Mouse (Mus musculus): Measurements from ENCODE around the gene Dpy19l2.
"Not testable (repeated sequence)": the region's sequence is repeated elsewhere in the genome, so short reads cannot be mapped to it uniquely, and the experiment has no call there.

The Dpy19l2 gene

DNA sequence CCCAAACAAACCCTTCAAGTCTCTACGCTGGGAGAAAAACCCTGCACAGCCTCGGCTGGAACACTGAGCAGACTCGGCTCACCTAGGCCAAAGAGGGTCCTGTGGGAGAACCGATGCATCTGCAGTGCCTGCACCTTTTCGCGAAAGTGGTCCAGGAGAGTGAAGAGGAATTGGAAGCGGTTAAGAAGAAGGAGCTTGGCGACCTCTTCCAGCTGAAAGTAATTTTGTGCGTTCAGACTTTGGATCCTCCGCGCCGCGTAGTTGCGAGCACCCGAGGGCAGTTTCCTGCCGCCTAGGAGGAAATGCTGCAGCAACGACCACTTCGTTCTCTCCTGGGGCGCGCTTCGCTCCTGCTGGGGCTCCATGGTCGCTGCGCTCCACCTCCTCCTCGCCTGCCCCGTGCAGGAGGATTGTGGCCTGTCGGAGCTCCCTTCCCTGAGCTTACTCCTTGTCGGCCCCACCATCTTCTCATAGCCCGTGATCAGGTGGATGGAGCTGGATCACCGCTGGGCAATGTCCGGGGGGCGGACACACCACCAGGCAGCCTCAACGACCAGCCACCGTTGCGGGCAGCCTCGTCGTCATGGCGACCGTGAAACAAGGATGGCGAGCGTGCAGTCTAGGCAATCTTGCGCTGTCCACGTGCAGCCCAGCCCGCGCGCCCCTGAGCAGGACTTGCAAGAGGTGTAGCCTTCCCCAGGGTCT is at the start of gene Dpy19l2:
Dpy19l2 (minus strand) TSS at position 594 of the 705 bp plus-strand sequence.
- DNase-seq (ENCODE audit: low spot score), result no peak

GRCm38 (mm10) chr9:24744958-24745357 is 48.9 kb upstream of the Dpy19l2 start:
- DNase-seq (ENCODE audit: low spot score), result no peak

DNA sequence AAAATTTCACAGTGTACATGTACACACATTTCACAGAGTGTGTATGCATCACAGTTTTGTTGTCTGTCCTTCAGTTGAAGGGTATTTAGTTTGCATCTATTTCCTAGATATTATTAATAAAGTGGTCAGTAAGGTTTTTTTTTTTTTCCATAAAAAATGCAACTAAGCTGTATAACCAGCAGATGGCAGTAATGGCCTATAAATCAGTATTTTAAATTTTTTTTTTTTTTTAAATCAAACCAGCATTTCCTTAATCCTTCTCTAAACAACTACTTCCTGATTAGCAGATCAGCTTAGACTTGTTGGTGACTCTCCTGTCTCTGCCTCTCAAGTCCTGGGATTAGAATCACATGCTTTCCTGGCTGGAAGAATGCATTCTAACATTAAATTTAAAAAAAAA is 5.2 kb upstream of the Dpy19l2 start:
- DNase-seq (ENCODE audit: low spot score), result no peak

GRCm38 (mm10) chr9:24696405-24696778 is 299 bp upstream of the Dpy19l2 start:
- DNase-seq (ENCODE audit: low spot score), result no peak

- not testable (repeated sequence) for DNase-seq (ENCODE audit: low spot score)
Observed at GRCm38 (mm10) chr9:24637341-24637740, 58.8 kb downstream of the Dpy19l2 start.

GRCm38 (mm10) chr9:24624896-24625295 is 71.2 kb downstream of the Dpy19l2 start, which contains the start of gene Cypt4:
Gene Cypt4 (plus strand): TSS chr9:24625196.
- no peak for DNase-seq (ENCODE audit: low spot score)

DNA sequence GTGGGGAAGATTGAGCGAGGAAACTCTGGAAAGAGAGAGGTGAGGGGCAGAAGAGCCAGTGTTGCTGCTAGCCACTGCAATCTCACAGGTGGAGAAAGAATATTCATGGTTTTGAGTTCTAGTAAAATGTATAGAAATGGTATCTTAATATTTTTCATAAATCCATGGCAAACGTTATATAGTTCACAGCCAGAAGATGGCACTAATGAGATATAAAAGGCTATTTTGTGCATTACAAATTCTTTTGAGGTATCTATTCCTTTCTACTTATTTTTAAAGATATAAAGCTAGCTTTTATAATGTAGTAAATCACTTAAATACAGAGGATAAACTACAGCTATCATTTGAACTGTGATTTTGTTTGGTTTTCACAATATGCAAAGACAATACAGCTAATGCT is 157.9 kb downstream of the Dpy19l2 start:
- no peak for DNase-seq (ENCODE audit: low spot score)

DNA sequence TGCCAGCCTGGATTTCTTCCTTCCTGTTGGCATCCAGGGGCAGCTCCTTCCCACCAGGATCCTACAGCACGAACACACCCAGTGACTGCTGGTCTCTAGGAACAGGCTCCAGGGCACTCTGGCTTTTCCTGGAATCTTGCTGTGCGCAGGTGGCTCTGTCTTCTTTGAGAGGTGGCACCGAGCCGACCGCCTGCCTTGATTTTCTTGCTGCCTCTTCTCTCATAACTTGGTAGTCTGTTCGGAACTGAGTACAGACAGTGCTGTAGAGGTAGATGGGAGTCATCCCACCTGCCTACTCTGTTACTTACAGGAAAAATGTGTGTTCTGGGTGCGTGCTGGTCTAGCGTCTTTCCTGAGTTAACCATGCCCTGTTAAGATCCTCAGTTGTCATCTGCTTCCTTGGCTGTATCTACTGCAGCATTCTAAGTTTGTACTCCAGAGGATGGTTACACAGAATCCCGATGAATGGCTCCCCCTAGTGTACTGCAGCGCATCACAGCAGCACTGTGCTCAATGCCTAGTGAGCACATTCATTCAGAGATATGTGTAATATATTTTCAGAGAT is 179.4 kb downstream of the Dpy19l2 start:
- DNase-seq (ENCODE audit: low spot score), result no peak

DNA sequence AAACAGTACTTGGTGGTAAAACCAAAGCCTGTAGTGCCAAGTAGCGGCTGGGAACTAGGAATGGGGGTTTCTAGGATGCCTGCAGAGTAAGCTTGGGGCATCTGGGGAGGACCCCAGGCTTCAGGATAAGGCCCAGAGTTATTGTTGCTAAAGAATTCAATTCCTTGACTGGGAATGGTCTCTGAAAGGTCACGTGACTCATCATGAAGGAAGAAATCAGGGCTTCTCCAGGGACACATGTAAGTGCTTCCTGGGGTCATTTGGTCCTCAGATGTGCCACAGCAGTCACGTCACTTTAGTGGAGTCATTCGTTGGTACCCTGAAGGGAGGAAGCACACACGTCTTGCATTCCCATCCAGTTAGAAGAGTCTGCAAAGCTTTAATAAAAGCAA is 182.0 kb downstream of the Dpy19l2 start:
- DNase-seq (ENCODE audit: low spot score), result no peak

DNA sequence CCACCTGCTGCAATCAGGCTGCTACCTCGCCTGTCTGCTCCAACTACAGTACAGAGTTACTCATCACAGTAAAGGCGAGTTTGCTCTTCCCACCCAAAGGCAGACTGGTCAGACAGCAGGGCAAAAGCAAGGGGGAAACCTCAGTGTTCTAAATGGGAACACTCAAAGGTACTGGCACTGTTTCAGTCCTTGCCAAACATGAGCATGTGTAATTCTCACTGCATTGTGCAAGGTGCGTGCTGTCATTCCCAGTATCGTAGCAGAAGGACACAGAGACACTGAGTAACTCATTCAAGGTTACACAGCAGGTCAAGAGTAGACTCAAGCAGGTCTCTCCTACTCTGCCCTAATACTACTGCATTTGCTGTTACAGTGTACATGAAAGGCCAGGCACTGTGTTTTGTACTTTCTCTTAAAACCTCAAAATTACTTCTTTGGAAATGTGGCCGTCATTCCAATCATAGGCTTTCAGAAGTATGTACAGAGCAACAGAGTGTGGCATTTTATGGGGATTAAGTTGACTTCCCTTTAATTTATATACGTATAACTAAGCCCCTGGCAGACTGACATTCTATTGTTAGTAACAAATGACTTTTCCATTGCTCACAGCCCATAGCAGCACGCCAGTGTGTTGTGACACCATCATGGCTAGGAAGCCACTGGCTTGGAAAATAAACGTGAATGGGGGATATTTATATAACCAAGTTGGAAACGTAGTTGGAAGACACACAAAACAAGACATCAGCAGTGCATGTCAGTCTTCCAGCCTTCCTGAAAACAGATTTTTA is 182.6 kb downstream of the Dpy19l2 start:
- no peak for DNase-seq (ENCODE audit: low spot score)

GRCm38 (mm10) chr9:24512121-24512539 is 184.0 kb downstream of the Dpy19l2 start:
- no peak for DNase-seq (ENCODE audit: low spot score)

GRCm38 (mm10) chr9:24511371-24512120 is 184.5 kb downstream of the Dpy19l2 start:
- no peak for DNase-seq (ENCODE audit: low spot score)

GRCm38 (mm10) chr9:24508880-24509279 is 187.2 kb downstream of the Dpy19l2 start:
- DNase-seq (ENCODE audit: low spot score), result no peak
